Mouse (Mus musculus) adrenal gland, postnatal 4 days (tissue): ENCODE measurements at regions not wholly inside any gene's neighbourhood (a gene's known extent, or its start where the extent isn't known, plus 50 kb on each side); places are given as distances from the start of the nearest gene placed in this dataset.

Source experiments
- DNase-seq, 2 experiments: peaks; one replicate each; pipeline ENCODE4 v3.0.0; 2021 to 2022; ENCODE audit warnings: low spot score in 2 of 2, mixed read lengths in 2 of 2

DNA sequence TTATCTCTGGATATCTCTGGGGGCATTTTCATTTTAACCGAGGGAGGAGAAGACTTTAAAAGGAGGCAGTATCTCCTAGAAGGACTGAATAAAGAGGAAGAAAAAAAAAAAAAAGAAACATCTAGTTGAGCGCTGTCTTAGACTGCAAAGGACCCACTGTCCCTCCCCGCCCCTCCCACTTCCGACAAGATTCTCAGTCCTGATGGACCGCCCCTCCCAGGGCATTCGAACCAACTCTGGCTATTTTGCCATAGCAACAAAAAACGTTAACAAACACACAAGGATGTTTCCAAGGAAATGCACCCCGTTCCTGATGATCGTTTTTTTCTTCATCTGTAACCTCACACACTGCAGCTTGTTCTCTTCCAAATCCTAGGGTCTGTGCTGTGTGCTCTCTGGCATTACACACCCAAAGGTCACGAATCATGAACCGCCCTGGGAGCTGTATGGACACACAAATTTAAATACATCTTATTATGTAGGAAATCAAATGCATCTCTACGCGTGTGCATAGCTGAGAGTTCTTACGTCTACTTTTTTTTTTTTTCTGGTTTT lies 75.8 kb downstream of the Rnd3 start:
- DNase-seq: no peak

DNA sequence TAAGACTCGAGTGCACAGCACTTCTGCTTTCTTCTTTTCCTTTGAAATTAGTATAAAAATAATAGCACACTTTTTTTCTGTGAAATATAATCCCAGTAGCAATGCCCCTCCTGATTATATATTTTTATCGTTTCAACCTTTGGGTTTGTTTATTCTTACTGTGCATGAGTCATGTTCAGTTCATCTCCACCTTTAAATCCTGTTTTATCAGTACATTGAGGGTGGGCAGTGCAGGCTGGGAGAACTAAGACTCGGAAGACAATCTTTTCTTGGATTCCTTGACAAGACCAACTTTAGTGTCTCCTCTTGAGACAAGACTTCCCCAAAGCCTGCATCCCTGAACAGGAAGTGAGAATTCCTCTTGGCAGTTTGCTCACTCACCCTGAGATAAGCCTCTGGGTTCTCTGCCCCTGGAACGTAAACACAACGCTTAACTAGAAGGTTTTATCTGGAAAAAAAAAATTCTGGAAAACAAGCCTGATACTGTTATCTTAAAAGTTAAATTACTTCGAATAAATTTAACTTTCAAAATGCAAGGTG lies 76.5 kb downstream of the Rnd3 start:
- no peak for DNase-seq

DNA sequence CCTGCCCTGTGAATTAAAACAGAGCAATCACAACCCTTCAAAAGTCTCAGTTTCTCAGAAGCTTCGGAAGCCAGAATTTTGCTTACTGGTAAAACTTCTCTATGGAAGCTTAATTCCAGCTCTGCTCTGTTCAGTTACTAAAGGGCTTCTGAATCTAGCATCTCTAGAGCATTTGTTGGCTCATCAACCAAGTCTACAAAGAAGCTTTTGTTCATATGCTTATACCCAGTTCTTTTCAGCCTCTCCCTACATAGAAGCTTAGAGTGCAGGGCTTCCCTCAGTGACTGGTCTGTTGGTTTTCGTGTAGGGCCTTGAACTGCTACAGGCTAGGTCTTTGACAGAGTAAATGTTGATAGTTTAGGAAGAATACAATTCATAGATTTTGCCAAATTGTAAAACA lies 78.0 kb downstream of the Rnd3 start:
- no peak for DNase-seq

DNA sequence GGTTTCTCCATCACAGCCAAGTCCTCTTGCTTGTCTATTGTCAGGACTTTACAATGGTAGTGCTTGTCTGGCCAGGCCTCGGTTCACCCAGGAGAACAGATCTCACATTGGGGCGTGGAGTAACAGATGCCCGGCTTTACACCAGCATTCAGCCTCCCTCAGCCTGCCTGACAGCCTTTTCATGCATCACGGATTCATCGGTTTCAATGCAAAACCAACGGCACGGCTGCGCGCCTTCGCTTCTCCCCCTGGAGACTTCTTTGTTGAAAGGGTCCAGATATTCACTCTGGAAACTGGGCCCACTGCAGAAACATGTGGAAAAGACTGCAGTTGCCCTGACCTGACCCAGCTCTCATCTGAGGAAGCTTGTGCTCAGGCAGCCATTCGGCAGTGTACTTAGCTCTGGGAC lies 82.5 kb downstream of the Rnd3 start:
- no peak for DNase-seq

DNA sequence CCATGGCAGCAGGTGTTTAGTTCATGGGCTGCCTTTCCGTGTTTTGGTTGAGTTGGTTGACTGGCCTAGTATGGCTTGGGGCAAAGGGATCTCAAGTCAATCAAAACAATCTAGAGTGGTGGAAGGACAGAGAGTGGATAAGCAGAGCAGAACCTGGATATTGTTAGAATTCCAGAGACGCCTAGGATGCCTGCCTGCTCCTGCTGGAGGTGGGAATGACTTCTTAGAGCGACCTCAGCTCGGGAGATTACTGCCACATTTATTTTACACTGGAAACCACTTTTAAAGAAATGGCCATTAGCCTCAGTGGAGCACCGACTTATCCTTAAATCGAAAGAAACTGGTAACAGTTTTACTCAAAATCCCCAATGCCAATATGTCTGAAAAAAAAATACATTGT lies 83.1 kb downstream of the Rnd3 start:
- DNase-seq: no peak

DNA sequence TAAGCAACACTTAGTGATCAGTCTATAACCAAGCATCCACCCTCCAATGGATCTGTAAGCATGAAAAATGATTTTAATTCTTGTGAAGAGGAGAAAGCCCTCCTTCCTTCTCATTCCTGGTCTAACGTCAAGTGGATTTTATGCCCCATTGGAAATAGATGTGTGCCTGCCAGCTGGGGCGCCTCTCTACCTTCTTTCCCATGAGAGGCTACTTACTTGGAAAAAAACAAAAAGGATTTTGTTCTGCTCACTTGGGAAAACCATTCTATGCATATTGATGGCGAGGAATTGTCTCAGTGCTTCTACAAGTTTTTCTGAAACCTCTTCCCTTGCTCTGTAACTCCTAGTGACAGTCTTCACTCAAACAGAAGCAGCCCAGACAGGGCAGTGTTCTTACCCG lies 84.1 kb downstream of the Rnd3 start:
- no peak for DNase-seq

DNA sequence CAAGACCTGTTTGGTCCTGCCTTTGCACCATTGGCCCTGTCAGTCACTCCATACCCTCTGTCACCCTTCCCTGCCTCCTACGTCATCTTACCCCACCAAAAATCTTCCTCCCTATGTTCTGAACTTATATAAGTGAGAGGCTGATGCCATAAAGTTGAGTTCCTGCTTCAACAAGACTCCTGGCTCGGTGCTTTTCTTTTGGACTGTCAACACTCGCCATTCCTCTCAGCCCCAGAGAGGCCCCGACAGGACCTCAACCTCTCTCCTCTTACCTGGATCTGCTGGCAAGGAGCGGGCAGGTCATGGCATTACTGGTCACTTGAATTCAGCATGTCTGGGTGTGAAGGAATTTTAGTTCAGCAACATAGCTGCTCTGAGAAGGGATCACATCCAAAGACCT lies 86.9 kb downstream of the Rnd3 start:
- DNase-seq: no peak

DNA sequence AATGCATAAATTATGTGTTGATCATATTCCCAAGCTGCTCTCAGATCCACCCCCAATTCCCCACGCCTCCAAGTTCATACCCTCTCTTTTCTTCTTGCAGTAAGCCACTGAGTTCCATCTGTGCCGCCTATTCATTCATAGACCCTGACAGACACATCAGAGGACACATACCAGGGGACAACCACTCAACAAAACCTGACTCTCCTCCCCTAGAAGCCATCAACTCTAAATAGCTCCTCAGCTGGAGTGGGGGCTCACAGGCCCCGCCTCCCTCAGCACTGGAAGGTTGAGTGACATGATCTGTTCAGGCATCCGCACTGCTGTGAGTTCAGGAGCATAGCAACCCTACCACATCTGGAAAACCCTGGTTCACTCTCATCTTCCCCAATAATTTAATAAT lies 90.8 kb downstream of the Rnd3 start:
- DNase-seq: no peak

DNA sequence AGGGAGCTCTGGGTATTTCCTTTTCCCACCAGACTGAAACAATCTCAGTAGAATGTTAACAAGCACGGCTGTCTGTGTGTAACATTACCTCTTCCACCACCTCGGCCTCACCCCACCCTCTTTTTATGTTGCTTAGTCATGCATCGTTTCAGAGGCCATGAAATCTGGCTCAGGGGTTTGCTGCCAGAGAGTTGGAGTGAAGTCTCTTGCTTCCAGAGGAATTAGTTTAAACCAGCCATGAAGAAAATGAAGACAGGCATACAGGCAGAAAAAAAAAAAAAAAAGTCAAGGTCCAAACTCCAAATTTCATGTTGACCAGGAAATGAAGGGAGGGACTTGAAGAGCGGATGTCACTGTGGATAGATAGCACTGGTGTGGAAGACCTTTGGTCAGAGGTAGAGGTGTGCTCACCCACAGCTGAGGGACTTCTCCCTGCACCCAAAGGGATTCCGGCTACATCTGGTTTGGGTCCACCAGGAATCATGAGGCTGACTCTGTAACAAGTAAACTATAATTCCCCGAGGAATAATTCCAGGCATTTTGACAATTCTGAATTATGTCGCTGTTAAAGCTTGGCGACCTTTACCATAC lies 92.7 kb downstream of the Rnd3 start:
- no peak for DNase-seq

DNA sequence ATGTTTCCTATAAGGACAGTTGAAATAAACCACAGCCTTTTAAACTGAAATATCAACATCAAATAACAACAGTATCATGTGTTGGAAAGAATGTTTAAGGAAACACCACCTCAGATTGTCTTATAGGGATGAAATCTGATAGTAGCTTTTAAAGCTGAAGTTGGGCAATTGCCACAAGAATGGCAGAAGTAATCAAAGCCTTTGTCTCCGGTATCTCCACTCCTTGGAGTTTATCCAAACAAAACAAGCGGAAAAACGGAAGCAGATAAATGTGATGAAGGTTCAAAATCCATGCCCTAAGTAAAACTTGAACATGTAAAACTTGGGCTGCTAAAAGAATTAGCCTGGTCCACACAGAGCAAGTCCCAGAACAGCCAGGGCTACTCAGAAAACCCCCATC lies 93.6 kb downstream of the Rnd3 start:
- no peak for DNase-seq

DNA sequence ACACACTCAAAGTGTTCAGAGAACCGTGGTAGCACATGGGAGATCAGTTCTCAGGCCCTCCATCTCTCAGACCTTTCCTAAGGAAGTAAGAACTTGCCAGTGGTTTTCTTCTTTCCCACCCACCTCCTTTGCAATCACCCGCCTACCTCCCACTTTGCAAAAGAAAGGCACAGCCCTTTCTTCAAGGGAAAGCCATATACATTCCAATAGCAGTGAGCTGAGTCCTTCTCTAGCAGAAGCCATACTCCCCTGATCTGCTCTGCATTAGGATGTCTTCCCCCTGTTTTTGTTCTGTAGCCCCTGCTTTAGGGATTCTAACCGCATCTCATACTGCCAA lies 99.1 kb downstream of the Rnd3 start:
- DNase-seq: no peak

DNA sequence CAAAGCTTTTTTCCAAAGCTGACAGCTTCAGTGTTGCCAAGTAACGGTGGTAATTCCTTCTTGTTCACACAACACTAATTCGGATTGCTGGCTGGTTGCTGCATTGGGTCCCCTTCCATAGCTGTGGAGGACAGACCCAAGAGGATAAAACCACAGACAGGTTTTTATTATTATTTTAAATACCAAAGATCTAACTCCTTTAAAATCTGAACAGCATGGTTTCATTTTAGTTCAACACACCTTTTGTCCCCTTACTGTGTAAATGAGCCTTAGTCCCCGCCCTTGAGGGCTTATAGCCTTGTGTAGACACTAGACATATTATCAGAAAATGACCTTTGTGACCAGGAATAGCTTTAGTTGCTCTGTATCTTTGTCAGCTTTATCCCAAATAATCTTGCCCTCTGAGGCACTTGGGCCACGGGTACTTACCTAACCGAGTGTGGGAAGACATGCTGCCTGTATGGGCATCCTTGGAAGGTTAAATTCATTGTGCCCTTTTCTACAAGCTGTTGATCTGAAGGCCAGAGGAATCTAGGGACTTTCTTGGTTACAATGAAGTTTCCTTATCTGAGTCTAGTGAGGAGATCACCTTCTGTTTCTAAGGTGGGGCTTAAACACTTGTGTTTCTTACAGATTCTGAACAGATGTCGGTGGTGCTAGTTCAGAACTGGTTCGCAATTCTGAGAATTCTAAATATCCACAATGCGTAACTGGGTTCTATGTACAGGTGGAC lies 99.6 kb downstream of the Rnd3 start:
- DNase-seq: no peak

DNA sequence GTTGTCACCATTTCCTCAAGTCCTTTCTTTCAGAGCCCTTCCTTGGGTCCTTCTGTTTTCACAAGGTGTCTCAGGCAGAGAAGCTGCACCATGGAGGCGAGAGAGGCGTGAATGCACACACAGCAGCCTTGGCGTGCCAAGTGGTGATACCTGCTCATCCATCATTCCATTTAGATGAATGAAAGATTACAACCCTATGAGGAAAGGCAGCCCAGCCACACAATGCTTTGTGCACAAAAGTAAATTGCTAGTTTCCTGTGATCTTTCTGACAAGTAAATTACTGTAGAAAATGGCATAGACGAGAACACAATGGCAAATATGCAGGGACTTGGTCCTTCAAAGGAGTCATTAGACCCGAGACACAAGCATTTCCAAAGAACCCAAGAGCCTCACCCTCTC lies 101.4 kb downstream of the Rnd3 start:
- DNase-seq: no peak

DNA sequence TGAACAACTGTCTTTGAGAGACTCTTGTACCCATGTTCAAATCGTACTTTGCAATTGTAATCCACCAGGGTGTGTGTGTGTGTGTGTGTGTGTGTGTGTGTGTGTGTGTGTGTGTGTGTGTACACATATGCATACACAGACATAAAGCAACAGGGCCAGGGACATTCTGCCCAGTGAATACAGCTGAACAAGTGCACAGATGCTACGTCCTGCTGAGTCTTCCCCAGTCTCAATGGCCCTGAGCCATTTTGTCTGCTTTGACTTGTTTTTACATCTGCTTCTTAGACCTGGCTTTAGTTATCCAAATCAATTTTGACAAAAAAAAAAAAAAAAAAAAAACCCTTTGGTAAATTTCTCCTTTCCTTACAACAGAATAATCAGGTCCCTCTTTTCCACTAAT lies 103.3 kb downstream of the Rnd3 start:
- DNase-seq: no peak

DNA sequence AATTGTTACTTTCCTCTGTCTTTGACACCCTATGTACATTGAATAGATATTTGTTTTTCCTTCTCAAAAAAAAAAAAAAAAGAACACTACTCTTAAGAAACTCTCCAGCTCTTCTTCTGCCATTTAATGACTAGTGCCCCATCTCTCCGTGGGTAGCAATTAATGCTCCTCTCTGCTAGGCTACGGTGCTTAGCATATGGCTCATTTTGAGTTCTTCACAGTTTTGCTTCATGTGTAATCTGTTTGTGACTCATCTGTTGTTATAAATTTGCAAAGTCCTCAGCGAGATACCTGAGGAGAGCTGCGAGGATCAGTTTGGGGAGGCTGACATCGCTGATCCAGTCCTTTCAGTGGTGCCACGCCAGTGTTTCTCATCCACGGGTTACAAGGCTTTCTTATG lies 107.8 kb downstream of the Rnd3 start:
- no peak for DNase-seq

DNA sequence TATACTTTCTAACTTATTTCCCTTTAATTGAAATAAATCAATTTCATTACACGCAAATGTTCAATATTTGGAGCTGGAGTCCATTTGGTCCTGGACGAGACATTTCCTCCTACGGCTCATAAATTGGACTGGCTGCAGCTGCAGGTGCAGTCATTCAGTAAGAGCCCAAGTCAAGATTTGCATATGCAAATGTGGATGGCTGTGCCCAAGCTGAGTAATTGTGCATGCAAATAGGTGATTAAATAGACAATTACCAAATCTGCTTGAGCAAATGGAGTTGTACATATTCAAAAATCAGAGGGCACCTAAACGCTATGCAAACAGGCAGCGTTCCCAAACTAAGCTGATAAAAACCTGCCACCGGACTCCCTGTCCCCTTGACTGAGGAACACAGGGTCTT lies 110.2 kb downstream of the Rnd3 start:
- no peak for DNase-seq

DNA sequence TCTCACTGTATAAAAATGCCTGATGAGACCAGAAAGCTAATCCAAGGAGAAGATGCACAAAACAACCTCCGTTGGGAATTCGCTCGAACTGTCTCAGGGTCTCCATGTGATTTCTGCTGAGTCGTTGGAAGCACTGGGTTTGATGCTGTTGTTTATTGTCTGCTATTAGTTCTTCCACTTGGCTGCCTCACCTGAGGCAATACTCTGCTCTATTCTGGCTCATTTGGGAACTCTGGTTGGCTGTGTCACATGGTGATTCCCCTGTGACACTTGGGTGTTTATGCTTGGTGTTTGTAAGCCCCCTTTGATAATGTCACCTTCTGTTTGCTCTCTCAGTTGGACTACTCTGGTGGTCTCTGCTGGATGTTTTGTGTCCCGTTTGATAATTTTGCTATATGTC lies 111.9 kb downstream of the Rnd3 start:
- no peak for DNase-seq

DNA sequence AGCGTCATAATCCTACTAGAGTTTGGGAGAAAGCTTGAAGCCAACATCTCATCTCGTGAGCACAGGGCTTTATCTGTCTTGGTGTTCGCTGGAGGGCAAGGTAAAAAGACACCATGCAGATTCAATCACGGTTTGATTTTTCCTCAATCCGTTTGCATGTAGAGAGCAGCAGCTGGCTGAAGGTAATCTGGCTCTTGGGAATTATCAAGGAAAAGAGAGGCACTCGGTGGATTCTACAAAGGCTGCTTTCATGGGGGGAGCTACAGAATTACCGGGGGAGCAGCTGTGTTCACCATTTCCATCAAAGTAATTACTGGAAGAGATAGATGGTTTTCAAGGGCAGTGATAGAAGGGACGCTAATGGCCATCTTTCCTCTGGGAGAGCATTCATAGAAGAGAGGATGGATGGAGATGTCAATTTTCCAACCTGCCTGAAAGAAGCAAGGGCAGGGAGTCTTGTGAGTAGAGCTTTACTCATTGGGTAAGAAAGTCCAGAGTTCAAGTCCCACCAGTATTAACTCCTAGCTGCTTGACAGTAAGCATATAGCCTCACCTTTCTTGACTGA lies 112.6 kb downstream of the Rnd3 start:
- no peak for DNase-seq

DNA sequence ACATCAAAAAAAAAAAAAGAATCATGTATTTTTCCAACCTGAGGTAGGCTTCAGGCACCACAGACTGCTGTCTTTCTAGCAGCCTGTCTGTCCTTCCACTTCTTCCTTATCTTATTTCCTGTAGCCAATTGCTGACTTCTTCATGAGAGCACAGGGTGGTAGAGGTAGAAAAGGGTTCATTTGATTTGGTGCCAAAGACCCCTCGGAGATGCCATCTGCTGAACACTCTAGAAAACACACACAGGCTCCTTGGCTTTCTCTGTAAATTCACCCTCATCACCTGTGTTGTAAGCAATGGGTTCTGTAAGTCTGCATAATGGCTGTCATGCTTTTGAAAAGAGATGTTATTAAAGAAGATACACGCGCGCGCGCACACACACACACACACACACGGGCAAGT lies 115.0 kb downstream of the Rnd3 start:
- DNase-seq: no peak

DNA sequence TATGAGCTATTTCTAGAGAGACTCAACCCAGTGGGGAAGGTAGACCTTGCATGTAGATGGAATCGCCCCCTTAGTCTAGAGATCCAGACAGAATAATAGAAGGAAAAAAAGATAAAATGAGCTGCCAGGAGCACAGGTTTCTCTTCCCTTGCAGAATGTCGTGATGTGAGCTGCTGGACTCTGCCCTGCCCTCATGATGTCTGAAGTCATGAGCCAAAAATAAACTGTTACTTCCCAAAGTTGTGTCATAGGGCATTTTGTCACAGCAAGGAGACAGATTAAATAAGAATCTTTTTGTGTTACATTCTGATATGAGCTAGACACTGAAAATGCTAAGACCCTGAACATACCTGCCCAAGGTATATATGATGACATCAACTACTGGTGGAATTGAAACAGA lies 126.4 kb downstream of the Rnd3 start:
- DNase-seq: no peak

DNA sequence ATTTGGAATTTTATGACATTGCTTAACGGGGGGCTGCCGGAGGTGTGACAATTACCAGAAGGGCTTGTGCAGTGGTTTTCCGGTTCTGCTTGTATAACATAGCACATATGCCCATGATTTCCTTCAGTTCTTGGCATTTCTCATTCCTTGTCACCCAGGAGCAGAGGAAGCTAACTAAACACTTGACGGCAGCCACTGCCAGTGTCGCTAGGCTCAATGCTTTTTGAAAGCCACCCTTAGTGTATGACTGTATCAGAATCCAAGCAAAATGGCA lies 132.8 kb downstream of the Rnd3 start:
- no peak for DNase-seq

DNA sequence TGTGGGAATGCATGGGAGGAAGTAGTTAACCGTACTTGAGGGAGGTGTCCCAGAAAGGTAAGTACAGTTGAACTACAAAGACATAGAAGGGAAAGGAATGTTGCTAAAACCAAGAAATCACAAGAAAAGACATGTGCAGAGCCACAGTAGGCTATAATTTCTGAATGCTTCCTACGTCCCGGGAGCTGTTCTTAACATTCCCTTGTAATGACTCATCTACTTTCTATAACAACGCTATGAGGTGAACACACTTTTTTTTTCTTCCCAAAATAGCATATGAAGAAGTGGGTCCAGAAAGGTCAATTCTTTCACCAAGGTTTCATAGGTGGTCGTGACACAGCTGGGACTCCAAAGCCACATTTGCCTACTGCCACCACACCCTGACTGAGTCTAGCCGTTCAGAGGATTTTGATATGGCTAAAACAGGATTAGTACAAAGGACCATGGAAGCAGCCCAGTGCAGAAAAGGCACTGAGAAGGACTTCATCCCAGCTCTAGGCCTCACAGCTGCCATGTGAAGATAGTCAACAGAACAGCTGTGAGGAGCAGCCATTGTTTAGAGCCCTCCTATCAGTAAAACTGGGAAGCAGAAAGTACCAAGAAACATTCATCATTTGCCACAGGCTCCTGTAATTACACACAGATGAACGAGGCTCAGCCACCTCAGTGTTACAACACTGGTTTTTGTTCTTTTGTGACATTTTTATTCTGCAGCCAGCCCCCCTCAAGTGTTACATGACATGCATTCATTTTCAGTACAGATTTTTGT lies 133.4 kb downstream of the Rnd3 start:
- DNase-seq: no peak
